Mouse (Mus musculus) regulatory T cell (primary cell): ENCODE data around the gene Bicc1.

ENCODE experiments used
- in situ Hi-C: fragments of 300-600 bp; cut with MboI, MseI; formaldehyde crosslinking; loops from one replicate; pipeline ENCODE4 v1.15.1; 2025; ENCODE audit warnings: high pct_unique_total_duplicates

Gene Bicc1

DNA sequence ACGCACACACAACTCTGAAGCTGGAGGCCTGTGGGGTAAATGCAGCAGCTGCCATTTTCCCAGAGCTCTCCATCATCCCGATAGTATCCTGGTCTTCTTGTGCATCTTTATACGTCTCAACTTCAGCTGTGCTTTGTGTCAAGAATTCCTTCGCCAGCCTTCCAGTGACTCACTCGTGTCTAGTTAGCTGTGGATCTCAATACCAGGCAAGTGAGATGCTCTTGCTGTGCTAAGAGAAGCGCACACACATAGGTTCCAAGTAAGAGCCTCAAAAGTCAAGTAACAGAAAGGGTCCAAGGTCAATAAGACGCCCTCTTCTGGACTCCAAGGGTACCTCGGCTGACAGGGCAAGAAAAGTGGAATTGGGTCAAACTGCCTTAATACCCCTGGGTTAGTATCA lies 37.0 kb downstream of the Bicc1 start:
- in situ Hi-C loops, result no loop called here

DNA sequence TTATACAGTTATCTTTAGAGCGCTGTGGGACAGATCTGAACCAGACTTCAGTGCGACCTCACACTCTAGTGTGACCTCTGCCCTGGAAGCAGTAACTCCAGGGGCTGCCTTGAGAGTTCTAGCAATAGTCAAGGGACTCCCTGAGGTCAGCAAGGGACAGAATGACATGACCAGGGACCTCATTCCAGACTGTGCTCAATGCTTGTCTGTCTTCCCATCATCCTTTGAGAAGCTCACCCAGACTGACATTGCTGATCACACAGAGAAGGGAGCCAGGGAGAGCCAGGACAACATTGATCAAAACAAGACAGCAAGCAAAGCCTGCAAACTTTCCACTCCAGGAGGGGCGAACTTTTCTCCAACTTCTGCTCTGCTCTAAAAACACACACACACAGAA lies 38.7 kb downstream of the Bicc1 start:
- in situ Hi-C loops, result no loop called here

DNA sequence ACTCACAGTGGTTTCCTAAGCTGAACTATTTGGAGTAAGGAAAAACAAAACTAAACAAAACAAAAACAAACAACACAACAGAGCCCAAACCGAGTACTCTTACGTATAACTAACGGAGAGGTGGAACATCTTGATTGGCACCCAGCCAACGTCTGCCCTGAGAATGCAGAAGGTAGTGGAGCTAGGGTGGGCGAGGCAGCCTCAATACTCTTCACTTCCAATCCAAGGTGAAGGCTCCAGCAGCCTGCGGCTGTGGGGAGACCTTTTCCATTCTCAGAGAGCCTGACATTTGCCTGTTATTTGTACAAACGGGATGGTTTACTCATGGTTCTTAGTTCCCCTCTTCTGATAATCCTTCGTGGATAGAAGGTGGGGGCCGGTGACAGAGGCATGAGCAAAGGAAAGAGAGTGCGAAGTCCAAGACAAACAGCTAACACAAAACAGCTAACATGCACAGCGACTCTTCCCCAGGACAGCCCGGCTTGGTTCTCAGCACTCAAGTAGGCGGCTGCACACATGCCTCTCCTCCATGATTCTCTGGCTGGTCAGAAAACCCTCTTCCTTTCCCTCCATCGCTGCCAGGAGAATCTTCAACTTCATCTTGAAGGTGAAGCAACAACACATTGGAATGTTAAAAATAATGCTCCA lies 39.3 kb downstream of the Bicc1 start:
- in situ Hi-C loops, result no loop called here

DNA sequence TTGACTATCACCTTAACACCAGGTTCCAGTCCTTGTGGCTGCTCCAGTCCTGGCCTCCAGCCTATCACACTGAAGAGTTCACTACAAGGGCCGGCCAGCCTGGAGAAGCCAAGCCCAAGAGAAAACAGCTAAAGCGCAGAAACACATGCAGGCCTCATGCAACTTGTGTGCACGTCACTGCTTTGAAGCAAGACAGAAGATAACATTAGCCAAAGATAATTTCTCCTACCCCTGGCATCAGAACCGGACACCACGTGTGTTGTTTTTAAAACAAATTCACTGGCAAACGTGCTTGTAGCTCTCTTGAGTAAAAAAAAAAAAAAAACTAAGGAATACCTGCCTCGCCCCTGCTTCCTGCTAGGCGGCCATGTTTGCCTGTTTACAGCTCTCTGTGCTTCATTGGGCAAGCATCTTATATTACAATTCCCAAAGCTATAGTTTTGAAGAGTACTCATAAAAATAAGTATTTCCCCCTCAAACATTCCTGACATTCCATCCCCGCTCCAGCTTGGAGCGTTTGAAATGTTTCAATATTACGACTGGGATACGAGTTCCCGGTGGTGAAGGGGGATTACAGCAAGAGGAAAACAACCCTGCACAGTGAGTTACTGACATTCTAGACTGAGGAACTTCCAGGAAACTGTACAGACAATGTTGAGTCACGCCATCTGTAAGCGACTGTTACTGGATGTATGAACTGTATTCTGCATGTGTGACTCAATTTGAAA lies 40.2 kb downstream of the Bicc1 start:
- in situ Hi-C loops, result no loop called here

DNA sequence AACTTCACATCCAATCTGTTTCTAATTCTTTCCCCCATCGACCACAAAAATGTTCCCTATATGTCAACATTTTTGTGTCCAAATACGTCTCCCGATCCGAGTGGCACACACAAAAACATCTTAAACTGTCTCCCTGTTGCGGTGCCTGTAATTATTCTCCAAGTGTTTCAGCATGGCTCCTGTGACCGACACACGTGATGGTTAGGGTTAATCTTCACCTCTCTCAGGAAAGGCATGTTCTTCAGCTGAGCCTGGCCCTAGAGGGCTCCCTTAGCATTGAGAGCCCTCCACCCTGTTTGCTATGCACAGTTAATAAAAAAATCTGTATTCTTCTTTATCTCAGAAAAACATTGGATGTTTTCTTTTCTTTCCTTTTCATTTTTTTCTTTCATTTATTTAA lies 41.7 kb downstream of the Bicc1 start:
- in situ Hi-C loops, result no loop called here

DNA sequence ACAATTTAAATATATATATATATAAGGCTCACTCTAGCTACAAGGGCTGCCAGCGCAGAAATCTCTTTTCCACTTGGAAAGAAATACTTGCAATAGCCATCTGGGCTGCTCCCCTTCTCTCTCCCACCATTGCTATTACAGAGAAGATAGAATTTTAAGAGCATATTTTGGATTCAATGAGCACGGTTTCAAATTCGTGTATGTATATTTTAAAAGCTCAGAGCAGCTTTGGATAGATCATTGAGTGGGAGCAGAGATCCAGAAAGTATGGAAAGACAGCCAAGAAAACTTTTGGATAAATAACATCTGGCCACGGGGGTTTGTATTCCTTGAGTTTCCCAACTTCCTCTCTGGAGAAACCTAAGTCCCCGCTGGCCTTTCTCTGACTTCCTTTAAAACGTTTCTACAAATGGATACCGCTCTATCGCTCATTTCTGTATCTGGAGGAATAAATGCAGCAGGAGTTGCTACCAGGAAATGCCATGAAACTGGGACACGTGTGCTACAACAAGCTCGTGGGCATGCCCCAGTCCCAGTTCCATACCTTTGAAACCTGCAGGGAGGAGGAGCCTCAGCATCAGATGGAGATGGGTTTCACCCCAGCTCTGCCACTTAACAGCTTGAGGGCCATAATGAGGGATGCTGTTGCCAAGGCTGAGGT lies 45.1 kb downstream of the Bicc1 start:
- in situ Hi-C loops, result no loop called here

DNA sequence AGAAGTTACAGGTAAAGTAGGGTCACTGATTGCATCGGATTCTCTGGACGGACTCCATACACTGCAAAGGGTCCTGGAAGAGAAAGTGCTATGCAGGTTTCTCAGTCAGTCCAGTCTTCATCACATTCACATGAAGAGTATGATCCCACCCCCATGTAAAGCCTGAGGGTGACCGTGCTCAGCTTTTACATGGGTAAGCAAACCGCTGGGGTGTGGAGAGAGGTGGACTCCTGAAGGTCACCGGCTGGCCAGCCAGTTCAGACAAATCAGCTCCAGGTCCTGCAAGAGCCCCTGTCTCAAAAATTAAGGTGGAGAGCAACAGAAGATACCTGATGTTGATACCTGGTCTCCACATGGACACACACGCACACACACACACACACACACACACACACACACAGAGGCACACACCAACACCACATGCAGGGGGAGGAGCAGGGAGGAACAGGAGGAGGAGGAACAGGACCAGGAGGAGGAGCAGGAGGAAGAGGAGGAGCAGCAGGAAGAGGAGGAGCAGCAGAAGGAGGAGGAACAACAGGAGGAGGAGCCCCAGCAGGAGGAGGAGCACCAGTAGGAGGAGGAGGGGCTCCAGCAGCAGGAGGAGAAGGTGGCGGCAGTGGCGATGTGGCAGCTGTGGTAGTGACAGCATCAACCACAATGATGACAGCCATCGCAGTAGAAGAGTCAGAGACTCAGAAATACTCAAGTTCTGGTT lies 52.9 kb downstream of the Bicc1 start:
- in situ Hi-C loops, result no loop called here

DNA sequence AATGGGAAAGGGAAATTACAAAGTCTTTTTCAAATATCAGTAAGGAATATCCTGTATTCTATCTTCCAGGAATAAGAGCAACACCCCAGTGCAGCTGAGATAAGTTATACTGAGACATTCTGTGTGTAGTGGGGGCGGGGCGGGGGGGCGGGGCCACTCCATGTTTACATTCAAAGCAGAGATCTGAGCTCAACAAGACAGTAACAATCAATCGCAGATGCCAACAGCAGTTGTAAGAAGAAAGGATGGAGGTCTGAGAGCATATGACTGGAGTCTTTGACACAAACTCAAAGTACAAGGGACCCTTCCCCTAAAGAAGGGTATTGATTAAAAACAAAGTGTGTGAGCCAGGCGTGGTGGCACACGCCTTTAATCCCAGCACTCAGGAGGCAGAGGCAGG lies 54.7 kb downstream of the Bicc1 start:
- in situ Hi-C loops, result no loop called here

DNA sequence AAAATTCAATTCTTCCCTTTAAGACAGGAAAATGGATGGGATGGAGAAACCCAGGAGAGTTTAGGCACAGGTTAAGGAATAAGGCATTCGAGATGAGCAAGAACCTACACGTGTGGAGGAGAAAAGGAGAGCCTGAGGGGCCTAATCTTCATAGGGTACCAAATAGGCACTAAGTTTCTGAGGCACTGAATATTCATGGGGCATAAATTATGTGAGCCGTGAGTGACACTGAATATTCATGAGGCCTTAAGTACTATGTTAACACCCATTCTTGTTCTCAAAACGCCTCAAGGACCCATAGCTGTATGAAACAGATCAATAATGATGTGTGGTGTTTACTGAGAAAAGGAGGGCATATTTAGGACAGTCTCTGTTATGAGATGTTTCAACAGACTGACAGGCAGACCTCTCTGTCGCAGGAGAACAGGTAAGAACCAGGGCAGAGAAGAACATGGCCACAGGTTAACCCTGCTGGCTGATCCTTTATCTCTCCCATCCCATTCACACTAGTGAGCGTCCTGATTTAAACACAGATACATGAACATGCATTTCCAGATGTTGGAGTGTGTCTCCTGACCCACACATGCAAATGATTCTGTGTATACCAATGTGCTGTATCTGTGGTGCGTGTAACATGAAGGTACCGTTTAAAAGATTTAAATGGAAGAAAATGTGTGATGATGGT lies 58.5 kb downstream of the Bicc1 start:
- in situ Hi-C loops, result no loop called here

DNA sequence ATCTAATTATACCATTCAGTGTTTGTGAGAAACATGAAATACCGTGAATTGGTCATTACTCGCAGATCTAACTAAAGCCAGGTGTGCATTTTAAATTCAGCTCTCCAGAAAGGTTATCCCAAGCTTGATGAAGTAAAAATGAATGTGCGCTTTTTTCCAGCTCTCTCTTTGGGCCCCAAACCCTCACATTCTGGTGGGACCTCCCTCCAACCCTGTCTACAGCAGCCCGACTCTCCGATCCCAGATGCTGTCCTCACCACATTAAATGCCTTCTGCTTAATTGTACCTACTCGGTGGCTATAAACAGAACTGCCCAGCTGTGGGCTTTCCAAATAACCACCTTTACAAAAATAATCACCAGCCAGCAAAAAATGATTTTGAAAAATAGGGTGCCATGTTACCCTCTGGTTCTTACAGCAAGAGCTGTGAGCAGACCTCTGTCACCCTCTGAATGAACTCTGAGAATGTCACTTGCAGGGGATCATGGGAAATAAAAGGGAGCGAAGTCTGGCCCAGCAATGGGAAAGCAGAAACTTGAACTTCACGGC lies 64.7 kb downstream of the Bicc1 start:
- in situ Hi-C loops, result no loop called here

DNA sequence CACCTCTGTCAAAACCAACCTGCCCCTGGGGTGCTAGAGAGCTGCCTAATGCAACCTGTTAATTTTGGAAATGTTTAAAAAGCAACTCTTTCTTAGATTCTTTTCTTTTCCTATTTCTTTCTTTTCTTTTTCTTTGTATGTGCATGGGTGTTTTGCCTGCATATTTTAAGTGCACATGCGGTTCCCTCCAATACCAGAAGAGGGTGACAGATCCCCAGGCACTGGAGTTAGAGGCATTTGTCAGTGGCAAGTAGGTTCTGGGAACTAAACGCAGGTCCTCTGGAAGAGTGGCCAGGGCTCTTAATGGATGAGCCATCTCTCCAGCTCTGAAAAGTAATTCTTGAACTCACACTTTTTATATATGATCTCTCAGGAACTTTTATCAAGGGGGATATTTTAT lies 66.2 kb downstream of the Bicc1 start:
- in situ Hi-C loops, result no loop called here

DNA sequence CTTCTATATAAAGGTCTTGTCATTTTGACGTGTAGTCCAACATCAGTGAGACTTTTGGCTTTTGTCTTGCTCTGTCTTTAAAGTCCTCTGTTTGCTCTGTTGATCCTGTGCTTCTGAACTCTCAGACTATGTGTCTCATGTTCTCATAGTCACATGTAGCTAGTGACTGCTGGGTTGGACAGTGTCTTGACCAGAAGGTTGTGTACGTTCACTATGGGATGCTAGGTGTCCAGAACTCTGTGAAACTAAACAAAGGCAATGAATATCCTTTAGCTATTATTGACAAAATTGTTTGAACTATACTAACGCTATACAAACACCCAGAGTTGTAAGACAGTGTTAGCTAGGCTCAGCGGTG lies 72.2 kb downstream of the Bicc1 start:
- in situ Hi-C loops, result no loop called here

DNA sequence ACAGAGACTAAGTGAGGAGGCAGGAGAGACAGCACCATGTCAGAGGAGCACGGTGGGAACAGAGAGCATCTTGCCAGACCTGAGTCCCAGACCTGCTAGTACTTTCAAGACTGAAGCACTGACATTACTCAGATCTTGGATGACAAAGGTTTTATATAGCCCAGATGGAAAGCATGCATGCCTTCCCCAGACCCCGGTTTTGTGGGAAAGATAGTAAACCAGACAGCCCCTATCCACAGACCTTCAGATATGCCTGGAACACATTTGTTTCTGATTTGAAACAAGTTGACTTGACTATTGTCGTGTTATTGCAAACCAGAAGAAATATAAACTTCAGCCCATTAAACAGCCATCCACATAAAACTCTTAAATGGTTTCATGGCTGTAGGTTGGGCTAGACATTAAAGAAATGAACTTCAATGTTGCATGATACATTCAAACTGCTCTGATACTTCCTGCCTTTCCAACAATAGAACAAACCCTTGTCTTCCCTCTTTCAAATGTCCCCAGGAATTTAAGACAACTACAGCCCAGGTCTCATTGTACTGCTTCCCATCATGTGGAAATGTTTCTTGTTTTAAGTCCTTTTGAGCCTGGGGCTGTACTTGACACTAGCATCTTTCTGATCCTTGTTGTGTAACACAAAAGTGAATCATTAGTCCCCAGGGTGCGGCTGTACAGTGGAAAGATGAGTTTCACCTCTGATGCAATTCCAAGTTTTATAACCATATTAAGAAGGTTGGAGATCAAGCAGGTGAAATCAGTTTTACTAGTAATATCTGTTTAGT lies 72.7 kb downstream of the Bicc1 start:
- in situ Hi-C loops, result no loop called here

DNA sequence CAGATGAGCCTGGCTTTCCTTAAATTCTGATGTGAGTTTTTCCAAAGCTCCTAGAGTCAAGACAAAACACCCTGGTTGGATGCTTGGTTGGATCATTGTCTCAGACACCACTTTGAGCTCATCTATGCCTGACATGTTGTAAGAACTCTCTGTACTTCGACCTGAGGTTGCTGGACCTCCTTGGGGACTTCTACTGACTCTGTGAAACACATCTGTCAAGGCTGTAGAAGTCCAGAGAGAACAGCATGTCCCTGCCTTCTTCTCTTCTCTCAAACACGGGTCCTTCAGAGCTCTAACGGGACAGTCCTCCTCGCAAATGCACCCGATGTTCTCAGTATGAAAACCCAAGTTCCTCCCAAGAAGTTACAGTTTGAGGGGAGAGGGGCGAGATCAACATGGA lies 76.5 kb downstream of the Bicc1 start:
- in situ Hi-C loops, result no loop called here

DNA sequence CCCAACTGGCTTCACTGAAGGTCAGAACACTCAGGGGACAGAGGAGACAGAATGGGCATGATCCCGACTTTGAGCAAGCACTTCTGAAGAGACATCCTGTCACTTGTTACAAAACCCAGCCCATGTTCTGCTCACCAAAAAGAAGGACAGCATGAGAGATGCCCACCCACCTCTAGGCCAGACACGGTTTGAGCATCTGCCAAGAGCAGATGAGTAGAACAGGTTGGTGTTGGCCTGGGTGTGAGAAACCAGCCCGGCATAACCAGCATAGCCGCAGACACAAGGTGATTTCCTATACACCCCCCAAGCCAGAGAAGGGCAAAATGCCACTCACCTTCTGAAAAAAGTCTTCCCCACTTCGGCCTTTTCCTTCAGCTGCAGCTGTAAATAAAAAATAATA lies 80.6 kb downstream of the Bicc1 start:
- in situ Hi-C loops, result no loop called here

DNA sequence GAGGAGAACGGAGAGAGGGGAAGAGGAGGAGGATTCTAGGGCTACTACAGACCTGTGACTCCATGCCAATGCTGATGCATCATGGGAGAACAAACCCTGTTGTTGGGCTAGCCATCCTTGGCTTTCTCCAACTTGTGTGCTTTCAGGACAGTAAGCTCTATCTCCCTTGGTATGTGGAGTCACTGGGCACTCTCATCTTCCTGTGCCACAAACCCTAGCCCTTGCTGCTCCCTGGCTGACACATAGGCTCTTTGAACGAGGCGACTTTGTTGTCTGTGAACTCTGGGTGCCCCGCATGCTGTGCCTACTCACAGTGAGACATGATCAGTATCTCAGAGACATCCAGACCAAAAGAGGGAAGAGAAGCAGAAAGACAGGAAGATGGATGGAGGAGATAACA lies 94.5 kb downstream of the Bicc1 start:
- in situ Hi-C loops, result no loop called here

DNA sequence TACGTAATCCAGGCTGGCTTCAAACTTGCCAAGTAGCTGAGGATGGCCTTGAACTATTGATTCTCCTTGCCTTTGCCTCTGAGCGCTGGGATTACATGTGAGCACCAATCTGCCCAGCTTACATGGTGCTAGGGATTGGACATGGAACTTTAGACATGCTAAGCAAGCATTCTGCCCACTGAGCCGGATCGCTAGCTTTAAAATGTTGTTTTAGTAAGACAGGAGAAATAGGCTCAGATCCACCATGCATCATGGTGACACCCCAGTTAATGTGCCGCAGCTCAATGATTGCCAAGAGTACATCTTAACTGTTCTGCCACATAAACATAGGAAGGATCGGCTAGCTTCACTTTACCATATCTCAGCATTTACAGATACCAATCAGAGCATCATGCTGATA lies 94.9 kb downstream of the Bicc1 start:
- in situ Hi-C loops, result no loop called here

DNA sequence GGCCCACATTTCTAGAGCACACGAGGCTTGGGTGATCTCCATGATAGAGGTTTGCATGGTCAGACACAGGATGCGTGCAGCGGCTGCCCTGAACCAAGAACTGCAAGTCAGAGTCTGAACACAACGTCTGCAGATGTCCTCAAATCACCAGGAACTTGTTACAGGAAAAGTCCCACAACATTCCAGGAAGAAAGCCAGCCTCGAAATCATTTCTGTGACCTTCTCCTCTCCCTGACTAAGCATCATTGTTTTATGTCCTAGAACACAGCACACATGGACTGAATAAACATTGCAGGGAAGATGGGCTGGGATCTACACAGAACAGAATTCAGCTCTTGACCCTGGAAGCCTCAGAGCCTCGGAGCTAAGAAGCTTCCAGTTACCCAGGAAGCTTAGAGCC lies 97.3 kb downstream of the Bicc1 start:
- in situ Hi-C loops, result no loop called here

DNA sequence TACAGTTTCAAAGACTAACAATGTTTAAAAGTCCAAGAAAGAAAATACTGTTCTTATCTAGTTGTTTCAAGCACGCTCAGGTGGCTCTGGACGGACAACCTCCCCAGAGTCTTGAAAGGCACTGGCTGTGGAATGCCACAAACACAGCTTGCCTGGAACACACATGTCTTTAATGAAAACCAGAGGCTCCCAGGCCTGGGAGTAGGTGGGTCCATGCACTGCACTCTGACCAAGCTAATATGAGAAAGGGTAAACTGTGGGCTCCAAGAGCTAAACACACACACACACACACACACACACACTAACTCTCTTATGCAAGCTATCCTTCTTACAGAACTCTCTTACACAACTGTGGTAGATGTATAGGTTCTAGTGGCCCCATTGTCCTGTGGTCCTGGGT lies 99.2 kb downstream of the Bicc1 start:
- in situ Hi-C loops, result no loop called here

DNA sequence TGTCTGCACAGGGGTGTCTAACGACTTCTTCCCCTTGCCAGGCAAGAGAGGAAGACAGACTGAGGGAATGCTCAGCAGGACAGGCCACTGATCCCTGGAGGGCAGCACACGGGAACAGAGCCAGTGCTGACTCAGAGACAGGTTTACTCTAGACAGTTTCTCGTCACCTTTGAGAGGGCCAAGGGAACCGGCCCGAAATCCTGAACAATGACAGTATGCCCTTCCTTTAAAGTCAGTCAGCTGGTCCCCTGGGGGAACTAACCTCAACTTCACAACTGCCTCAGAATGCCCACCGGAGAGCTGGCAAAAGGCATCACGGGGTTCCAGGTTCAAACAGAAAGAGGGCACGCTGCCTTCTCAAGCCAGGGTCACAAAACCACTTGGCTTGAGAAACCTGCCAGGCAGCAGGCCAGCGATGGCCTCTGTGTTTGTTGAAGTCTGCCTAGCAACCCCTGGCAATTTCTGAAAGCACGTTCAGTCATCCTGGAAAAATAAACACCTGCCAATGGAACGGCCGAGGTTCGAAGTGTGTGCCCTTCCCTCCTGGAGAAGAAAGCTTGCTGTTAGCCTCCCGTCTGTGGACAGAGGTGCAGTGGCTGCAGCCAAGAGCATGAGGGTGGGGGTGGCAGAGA lies 100.8 kb downstream of the Bicc1 start:
- in situ Hi-C loops, result no loop called here
